Mouse (Mus musculus) lung, postnatal 0 days (tissue): ENCODE measurements around the gene Epb41l2.

ENCODE experiments used
- CTCF ChIP-seq: IDR thresholded peaks from 2 replicates; pipeline ENCODE4 v1.5.1; 2016; ENCODE audit warnings: antibody characterized with exemption, mild to moderate bottlenecking
- EP300 ChIP-seq: IDR thresholded peaks from 2 replicates; pipeline ENCODE4 v1.6.1; 2016; ENCODE audit warnings: antibody characterized with exemption, mild to moderate bottlenecking, control low read depth

DNA sequence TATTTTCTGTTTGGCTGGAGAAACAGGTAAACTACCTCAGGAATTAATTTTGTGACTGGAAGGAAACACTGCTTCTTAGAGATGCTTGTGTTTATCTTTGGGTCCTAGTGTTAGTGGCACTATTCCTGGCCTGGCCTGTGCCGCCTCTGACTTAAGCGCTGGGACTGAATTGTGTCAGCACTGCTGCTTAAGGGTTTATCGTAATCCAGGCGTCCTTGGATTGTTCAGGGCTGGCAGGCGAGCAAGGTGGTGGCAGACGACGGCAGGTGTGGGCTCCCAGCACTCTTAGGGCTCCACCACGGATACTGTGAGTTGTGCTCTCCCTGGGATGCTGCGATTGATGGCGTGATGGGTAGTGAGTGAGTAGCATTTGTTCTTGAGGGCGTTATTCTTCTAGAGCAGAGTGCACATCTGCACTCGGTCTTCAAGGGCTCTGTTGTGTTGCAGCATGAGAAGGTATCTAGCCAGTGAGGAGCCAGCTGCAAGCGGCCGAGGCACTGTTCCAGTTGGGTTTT, 48.6 kb downstream of the Epb41l2 start:
- TF ChIP-seq CTCF (no peak), EP300 (no peak)
